Mouse (Mus musculus): ENCODE data around the gene Zfp882. TPM values are rescaled to one million over a fixed set of nuclear protein-coding genes. Genes with fewer than 3 reads are reported as not detected.

Zfp882 gene
- polyA plus RNA-seq, 1 experiment from 2014 or later: 4.0 TPM

DNA sequence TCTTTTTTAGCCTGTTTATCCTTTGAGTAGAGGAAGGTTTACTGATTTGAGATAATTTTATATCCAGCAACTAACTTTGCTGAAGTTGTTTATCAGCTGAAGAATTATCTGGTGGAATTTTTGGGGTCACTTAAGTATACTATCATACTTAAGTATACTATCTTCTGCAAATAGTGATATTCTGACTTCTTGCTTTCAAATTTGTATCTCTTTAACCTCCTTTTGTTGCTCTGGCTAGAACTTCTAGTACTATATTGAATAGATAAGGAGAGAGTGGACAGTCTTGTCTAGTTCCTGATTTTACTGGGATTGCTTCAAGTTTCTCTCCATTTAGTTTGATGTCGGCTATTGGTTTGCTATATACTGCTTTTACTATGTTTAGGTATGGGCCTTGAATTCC is 1.6 kb upstream of the Zfp882 start:
- Histone ChIP-seq H3K9me3 (replicated peaks; ENCODE audit: low read length) (no peaks in the 10 kb centered on the region), H3K4me2 (ENCODE audit: low read length) (no peak overlapping the region), H3K36me3 (ENCODE audit: insufficient read depth, low read length) (no peaks in the 10 kb centered on the region), H3K4me3 (replicated peaks; ENCODE audit: low read depth, low read length) (no peak overlapping the region), H3K4me1 (replicated peaks; ENCODE audit: insufficient read depth, low read length) (0 out of 2 replicates have a peak, but pooled peaks cover 5% of the 10 kb centered on the region), H3K27me3 (ENCODE audit: insufficient read depth, low read length) (no peaks in the 10 kb centered on the region), H3K9ac (ENCODE audit: low read depth, low read length) (no peak overlapping the region), H3K27ac (no peak overlapping the region)
- no peak for TF ChIP-seq CTCF (IDR thresholded peaks at IDR 0.05; ENCODE audit: low read depth)
- no peak for ATAC-seq (replicated peaks; ENCODE audit: low FRiP score, low read depth)
- 96% methylated on average over 1 of the region's 1 CpGs for WGBS
- no peak for DNase-seq (ENCODE audit: low spot score)

DNA sequence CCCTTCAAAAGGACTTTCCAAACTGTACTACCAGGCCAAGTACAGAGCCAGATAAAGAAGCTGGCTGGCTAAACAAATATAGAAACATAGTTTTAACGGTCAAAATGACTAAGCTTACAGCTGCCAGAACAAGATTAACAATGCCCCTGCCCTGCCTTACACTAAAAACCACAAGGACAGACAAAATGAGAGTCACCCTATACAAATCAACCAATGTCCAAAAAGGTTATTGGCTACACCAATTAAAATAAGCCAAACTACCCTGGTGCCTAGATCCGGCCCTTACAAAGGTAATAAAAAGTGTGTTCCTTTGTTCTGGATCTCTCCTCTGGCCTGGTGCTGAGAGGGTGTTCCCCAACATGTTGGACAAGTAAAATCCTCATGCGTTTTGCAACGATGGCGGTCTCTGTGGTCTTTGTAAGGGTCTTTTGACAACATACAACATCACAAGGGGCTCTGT is 580 bp upstream of the Zfp882 start:
- no peaks in the 10 kb centered on the region for H3K9me3 ChIP-seq (replicated peaks; ENCODE audit: low read length)
- ATAC-seq (replicated peaks; ENCODE audit: low FRiP score, low read depth): 0 out of 2 replicates have a peak, but pooled peaks have one; percentile 4
- H3K4me1 ChIP-seq (replicated peaks; ENCODE audit: insufficient read depth, low read length): 0 out of 2 replicates have a peak, but pooled peaks cover 5% of the 10 kb centered on the region
- 94% methylated on average over 5 of the region's 5 CpGs for WGBS
- H3K4me3 ChIP-seq (replicated peaks; ENCODE audit: low read depth, low read length): peak overlapping the region; percentile 88; the same call in 1 of the 2 replicates
- peak overlapping the region; percentile 72; the same call in 1 of the 2 replicates for H3K4me2 ChIP-seq (ENCODE audit: low read length)
- H3K27ac ChIP-seq: peak overlapping the region; percentile 99; the same call in 1 of the 2 replicates
- H3K9ac ChIP-seq (ENCODE audit: low read depth, low read length): no peak overlapping the region
- no peaks in the 10 kb centered on the region for H3K36me3 ChIP-seq (ENCODE audit: insufficient read depth, low read length)
- DNase-seq (ENCODE audit: low spot score): no peak
- TF ChIP-seq CTCF (IDR thresholded peaks at IDR 0.05; ENCODE audit: low read depth): no peak
- no peaks in the 10 kb centered on the region for H3K27me3 ChIP-seq (ENCODE audit: insufficient read depth, low read length)

- Histone ChIP-seq H3K9ac (ENCODE audit: low read depth, low read length) (no peak overlapping the region), H3K9me3 (replicated peaks; ENCODE audit: low read length) (no peaks in the 10 kb centered on the region), H3K4me1 (replicated peaks; ENCODE audit: insufficient read depth, low read length) (0 out of 2 replicates have a peak, but pooled peaks cover 5% of the 10 kb centered on the region), H3K27me3 (ENCODE audit: insufficient read depth, low read length) (no peaks in the 10 kb centered on the region), H3K4me3 (replicated peaks; ENCODE audit: low read depth, low read length) (no peak overlapping the region), H3K27ac (no peak overlapping the region), H3K4me2 (ENCODE audit: low read length) (no peak overlapping the region), H3K36me3 (ENCODE audit: insufficient read depth, low read length) (peaks cover 12% of the 10 kb centered on the region; the same call in 1 of the 2 replicates)
- DNase-seq (ENCODE audit: low spot score): no peak
- 93% methylated on average over 2 of the region's 2 CpGs for WGBS
- no peak for TF ChIP-seq CTCF (IDR thresholded peaks at IDR 0.05; ENCODE audit: low read depth)
- ATAC-seq (replicated peaks; ENCODE audit: low FRiP score, low read depth): no peak
These were observed 3.9 kb downstream of the Zfp882 start for GRCm38 (mm10) chr8:71912286-71912685.

DNA sequence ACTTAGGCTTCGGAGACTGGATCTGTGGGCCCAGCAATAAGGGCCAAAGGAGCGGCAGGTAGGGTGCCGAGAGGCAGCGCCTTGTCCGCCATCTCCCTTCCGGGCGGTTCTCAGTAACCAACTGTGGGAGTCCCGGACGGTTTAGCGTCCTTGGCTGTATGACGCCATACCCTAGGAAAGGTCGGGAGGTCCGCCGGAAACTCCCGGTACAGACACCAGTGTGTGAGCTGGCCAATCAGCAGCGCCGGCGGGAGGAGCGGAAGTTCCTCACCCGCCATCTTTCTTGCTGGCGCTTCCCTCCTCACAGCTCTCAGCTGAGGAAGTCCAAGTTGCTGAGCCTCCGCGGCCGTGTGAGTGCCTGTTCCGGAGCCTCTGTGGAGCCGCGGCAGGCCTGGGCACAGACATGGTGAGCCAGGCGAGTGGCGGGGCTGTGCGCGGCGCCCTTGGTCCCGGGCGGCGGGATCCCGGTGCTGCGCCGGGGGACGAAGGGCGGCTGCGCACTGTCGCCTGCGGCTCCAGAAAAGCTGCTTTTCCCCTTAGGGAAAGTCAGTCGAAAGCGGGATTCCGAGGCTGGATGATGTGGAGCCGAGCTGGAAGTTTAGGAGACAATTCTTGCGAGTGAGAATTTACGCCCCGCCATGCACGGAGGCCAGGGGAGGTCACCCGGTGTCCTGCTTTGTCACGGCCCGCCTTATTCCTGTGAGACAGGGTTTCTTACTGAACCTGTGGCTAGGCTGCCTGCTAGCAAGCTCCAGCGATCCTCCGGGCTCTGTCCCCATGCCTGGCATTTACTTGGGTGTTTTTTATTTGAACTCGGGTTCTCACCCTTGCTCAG is 14.4 kb downstream of the Zfp882 start:
- Histone ChIP-seq H3K9ac (ENCODE audit: low read depth, low read length) (peak overlapping the region; percentile 84), H3K27ac (peak overlapping the region; percentile 98), H3K4me3 (replicated peaks; ENCODE audit: low read depth, low read length) (peak overlapping the region; percentile 67), H3K27me3 (ENCODE audit: insufficient read depth, low read length) (no peaks in the 10 kb centered on the region), H3K9me3 (replicated peaks; ENCODE audit: low read length) (no peaks in the 10 kb centered on the region), H3K36me3 (ENCODE audit: insufficient read depth, low read length) (no peaks in the 10 kb centered on the region), H3K4me1 (replicated peaks; ENCODE audit: insufficient read depth, low read length) (0 out of 2 replicates have a peak, but pooled peaks cover 3% of the 10 kb centered on the region), H3K4me2 (ENCODE audit: low read length) (peak overlapping the region; percentile 72)
- peak; percentile 100 for ATAC-seq (replicated peaks; ENCODE audit: low FRiP score, low read depth)
- under 1% methylated on average over 54 of the region's 57 CpGs for WGBS
- peak; percentile 98 for DNase-seq (ENCODE audit: low spot score)
- no peak; the same call in 1 of the 2 replicates for TF ChIP-seq CTCF (IDR thresholded peaks at IDR 0.05; ENCODE audit: low read depth)

DNA sequence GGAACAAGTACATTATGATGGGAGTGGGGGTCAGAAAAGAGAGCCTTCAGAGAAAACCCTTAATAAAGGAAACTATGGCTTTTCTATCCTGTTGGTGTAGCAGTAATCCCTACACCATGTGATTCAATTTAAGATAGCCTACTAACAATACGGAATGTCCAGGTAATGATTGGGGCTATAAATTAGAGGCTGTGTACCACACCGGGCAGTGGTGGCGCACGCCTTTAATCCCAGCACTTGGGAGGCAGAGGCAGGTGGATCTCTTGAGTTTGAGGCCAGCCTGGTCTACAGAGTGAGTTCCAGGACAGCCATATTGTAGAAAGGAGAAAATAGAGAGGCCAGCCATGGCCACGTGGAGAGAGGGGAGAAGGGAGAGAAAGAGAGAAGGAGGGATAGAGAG is 17.4 kb downstream of the Zfp882 start:
- H3K9ac ChIP-seq (ENCODE audit: low read depth, low read length): no peak overlapping the region
- WGBS: 96% methylated on average over 5 of the region's 5 CpGs
- H3K27ac ChIP-seq: no peak overlapping the region
- no peak for ATAC-seq (replicated peaks; ENCODE audit: low FRiP score, low read depth)
- no peaks in the 10 kb centered on the region for H3K9me3 ChIP-seq (replicated peaks; ENCODE audit: low read length)
- no peak for DNase-seq (ENCODE audit: low spot score)
- TF ChIP-seq CTCF (IDR thresholded peaks at IDR 0.05; ENCODE audit: low read depth): no peak
- H3K4me2 ChIP-seq (ENCODE audit: low read length): no peak overlapping the region
- H3K4me3 ChIP-seq (replicated peaks; ENCODE audit: low read depth, low read length): no peak overlapping the region
- peaks cover 20% of the 10 kb centered on the region for H3K36me3 ChIP-seq (ENCODE audit: insufficient read depth, low read length)
- no peaks in the 10 kb centered on the region for H3K27me3 ChIP-seq (ENCODE audit: insufficient read depth, low read length)
- H3K4me1 ChIP-seq (replicated peaks; ENCODE audit: insufficient read depth, low read length): 0 out of 2 replicates have a peak, but pooled peaks cover 3% of the 10 kb centered on the region

DNA sequence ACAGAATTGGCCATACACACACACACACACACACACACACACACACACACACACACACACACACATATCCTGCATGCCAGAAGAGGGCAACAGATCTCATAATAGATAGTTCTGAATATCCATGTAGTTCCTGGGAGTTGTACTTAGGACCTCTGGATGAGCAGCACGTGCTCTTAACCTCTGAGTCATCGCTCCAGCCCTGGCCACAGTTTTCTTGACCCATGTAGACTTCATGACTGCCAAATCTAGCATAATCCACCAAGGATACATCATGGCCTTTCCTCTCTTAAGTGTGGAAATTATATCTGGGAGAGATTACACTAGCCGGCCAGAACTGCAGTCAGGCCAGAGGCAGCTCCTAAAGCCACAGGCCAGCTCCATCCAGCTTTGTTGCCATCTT is 18.1 kb downstream of the Zfp882 start:
- 89% methylated on average over 3 of the region's 3 CpGs for WGBS
- Histone ChIP-seq H3K9me3 (replicated peaks; ENCODE audit: low read length) (no peaks in the 10 kb centered on the region), H3K4me1 (replicated peaks; ENCODE audit: insufficient read depth, low read length) (0 out of 2 replicates have a peak, but pooled peaks cover 3% of the 10 kb centered on the region), H3K27ac (no peak overlapping the region), H3K9ac (ENCODE audit: low read depth, low read length) (no peak overlapping the region), H3K4me2 (ENCODE audit: low read length) (no peak overlapping the region), H3K27me3 (ENCODE audit: insufficient read depth, low read length) (no peaks in the 10 kb centered on the region), H3K36me3 (ENCODE audit: insufficient read depth, low read length) (peaks cover 22% of the 10 kb centered on the region), H3K4me3 (replicated peaks; ENCODE audit: low read depth, low read length) (no peak overlapping the region)
- DNase-seq (ENCODE audit: low spot score) (no peak), ATAC-seq (replicated peaks; ENCODE audit: low FRiP score, low read depth) (no peak)
- TF ChIP-seq CTCF (IDR thresholded peaks at IDR 0.05; ENCODE audit: low read depth): no peak
